Mouse (Mus musculus) kidney, postnatal 4 days (tissue): ENCODE measurements at regions not wholly inside any gene's neighbourhood (a gene's known extent, or its start where the extent isn't known, plus 50 kb on each side); places are given as distances from the start of the nearest gene placed in this dataset.

Source experiments
- DNase-seq, 2 experiments: peaks; one replicate each; pipeline ENCODE4 v3.0.0; 2021; ENCODE audit warnings: mixed read lengths in 2 of 2

DNA sequence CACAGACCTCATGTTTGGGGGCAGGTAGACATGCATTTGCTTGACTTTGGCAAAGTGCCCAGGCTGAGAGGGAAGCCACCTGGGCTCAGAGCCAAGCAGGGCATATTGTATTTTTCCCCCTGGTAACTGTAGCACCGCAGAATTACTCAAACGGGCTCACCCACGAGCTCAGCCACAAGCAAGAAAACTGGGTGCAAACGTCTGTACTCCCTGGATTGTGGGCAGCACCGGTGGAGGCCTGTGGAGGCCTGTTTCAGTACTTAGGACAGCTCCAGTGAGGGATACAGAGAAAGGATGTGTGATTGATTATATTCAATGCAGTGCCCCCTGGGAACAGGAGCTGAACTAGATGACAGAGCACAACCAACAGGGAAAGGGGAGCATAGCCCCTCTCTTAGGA lies 135.6 kb upstream of the Vstm2b start:
- peak; percentile 58 to 69 for DNase-seq

DNA sequence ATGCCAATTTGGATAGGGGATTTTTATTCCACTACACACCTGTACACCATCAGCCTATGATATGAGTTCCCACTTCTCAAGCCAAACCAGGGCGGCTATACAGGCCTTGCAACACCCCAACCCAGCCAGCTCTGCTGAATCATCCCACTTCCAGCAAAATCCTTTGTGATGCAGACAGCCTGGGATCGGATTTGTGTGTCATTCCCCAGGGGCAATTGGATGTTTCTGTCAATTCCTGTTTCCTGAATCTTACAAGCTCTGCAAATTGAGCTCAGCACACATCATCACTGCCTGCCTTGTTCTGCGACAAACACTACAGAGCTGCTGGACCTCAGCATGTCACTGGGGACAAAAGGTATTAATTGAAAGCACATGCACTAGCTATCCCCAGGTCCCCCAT lies 132.0 kb upstream of the Vstm2b start:
- no peak for DNase-seq

DNA sequence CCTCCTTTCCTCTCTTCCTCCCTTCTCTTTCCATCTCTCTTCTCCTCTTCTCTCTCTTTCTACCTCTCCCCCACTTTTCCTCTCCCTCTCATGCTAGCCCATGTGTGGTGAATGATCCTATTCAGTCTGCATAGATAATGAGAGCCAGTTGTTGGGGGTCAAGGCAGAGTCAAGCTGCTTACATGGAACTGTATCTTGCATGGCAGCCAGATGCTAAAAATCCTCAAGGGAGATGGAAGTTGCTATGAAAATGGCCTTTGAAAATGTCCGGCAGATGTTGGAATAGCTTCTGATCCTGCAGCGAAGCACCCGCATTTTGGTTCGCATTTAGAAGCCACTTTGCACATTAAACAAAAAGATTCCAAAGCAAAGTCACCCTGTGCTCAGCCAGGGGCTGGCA lies 121.9 kb upstream of the Vstm2b start:
- no peak for DNase-seq

DNA sequence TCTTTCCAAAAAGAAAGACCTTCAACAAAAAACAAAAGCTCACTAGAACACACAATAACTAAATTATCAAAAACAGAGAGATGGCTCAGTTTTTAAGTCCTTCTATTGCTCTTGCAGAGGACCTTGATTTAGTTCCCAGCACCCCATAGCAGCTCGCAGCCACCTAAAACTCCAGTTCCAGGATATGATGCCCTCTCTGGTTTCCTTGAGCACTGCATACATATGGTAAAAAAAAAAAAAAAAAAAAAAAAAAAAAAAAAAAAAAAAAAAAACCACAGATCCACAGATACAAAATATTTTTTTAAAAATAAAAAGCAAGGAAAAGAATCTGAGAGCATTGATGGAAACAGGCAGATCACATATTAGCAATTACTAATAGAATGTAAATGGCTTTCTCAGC lies 113.2 kb upstream of the Vstm2b start:
- DNase-seq, result no peak

DNA sequence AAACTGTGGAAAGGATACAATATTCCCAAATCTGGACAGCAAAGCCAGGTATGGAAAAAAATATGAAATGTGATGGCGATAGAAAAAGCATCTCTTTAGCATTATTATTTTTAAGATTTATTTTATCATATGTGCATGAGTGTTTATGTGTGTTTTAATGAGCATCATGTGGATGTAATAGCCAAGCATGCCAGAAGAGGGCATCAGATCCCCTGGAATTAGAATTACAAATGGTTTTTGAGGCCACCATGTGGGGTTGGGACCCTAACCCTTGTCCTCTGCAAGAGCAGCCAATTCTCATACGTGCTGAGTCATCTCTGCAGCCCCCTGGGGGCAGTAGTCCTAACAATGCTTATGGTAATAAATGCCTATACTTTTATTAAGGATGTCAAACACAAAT lies 111.4 kb upstream of the Vstm2b start:
- DNase-seq, result no peak

DNA sequence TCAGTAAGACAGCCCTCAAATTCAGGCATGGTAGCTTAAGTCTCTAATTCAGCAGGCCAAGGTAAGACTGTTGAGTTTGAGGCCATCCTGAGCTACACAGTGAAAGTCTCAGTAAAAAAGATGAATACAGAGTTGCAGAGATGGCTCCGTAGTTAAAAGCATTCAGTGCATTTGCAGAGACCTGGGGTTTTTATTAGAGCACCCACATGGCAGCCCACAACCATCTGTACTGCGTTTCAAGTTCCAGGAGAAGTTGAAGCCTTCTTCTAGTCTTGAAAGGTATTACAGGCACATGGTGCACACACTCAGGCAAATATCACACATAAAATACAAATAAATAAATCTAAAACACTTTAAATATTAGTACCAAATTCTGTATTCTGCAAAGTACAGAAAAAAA lies 109.6 kb upstream of the Vstm2b start:
- no peak for DNase-seq

DNA sequence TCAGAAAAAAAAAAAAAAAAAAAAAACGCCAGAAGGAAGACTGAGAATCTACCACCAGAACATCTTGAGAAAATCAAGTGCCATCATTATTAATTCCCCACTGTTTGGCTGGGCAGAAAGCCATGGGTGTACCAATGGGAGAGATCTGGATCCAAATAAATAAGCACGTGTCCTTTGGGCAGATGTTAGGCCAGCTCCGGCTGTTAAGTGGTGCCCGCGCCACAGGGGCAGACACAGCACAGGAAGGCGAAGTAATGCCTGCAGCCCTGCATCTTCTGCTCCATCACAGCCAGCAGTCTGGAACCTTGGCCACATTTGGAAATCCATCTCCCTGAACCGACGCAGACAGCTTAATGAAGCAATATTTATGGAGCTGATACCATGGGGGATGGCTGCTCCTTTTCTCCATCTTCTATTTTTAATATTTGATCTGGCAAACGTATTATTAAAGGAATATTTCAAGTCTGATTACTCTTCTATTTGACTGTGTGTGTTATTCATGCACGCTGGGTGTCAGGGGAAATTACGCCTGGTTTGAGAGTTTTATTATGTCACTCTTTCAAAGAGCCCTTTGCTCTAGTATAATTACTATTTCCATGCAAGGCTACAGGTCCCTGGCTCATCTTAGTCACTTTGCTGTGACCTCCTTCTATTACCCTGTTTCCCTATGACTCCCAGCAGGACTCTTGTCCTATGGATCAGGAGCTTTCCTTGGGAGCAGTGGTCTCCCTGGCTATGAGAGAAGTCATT lies 103.5 kb upstream of the Vstm2b start:
- no peak for DNase-seq

DNA sequence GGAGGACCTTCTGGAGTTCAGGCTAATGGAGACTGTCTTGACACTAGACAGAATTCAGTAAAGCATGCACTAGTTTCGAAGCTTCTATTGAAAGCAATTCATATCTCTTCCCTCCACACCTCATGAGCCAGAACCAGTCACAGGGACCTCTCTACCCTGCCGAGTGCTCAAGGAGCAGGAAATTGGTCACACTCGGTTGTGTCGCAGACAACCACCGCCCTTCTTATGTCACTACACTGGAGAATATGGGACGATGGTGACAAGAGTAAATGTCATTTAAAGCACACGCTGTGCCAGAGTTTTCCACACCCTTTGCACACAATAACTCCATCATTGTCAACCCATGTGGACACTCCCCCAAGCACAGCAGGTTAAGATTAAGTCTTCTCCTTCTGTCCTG lies 98.3 kb upstream of the Vstm2b start:
- DNase-seq, result no peak

DNA sequence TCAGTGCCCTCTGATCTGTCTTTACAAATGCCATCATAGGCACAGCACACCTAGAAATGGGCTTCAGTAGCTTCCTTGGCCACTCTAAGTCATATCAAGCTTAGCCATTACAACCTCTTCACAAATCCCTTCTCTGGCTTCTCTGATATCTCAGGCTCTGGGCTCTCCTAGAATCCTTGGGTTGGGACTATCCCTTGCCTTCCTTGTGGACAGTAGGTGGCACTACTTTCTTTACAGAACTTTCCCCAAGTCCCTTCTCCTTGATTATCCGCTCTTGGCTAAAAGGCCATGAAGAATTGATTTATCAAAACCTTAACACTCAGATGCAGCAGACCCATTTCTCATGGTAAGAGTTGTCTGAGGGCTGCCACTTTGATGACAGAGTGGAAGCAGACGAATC lies 96.8 kb upstream of the Vstm2b start:
- no peak for DNase-seq

DNA sequence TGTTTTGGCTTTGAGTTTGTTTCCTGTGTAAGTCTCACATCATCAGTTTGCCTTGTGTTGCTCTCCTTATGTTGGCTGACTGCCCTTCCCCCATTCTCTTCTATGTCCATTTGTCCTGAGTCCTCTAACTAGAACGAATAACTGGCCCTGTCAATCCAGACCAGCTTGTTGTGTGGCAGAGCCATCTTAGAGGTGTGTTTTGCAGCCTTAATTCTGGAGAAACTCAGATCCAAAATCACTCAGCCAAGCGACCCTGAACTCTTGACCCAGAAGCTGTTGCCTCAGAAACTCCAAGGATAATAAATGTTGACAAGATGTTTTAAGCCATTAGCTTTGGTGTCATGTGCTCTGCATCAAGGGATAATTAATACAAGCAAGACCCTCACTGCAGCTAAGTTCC lies 92.9 kb upstream of the Vstm2b start:
- DNase-seq, result peak; percentile 39 to 57

DNA sequence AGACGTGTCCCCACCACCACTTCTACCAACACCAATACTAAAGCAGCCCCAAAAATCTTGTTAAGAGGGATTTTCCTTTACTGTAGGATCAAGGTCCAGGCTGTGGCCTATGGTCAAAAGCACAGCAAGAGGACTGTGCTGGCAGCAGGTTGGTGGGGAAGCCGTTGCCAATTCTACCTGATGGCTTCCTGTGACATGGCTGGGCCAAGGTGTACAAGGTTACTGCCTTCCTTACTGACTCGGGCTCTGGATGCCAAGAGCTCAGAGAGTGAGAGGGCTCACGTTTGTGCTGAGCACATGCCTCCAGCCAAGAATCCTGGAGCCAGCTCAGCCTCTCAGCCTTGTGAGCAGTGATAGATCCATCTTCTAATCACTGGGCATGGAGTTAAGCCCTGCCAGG lies 92.3 kb upstream of the Vstm2b start:
- no peak for DNase-seq

DNA sequence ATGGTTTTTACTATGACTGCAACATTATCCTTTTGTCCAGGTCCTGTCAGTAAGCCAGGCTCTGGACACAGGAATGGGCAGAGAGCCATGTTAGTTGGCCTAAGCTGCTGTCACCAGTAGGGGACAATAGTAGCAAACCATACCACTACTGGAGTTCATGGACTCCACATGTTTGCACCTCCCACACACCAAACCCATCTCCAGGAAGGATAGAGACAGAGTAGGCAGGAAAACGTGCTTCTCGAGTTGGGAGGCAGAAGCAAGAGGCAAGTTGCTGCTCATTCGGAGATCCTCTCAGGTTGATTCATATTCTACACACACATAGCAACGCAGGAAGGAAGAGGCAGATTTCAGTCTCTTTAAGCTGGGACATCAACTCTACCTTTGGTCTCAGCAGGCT lies 85.2 kb upstream of the Vstm2b start:
- DNase-seq, result no peak

DNA sequence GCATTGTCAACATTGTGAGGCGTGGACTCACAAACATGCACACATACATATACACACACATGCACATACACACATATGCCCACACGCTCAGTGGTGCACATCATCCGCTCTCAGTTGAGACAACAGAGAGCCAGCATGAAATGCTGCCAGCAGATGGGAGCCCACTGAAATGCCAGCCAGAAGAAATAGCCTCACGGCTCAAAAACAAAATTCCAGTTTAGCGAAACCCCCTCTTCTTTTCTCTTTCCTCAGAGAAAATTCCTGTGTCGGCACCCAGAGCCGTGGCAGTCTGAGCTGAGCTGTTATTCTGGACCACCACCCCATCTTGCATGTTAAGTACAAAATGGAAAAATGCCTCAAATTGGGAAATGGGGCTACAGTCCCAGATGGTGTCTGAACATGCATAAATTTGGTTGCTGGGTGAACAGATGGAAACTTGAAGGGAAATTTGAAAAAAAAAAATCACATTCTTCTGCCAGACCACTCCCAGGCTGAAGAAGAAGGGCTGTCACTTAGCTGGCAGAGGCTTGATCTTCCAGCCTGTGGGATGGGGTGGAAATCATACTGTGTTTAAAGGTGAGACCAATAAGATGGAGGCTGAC lies 72.9 kb upstream of the Vstm2b start:
- DNase-seq, result no peak

DNA sequence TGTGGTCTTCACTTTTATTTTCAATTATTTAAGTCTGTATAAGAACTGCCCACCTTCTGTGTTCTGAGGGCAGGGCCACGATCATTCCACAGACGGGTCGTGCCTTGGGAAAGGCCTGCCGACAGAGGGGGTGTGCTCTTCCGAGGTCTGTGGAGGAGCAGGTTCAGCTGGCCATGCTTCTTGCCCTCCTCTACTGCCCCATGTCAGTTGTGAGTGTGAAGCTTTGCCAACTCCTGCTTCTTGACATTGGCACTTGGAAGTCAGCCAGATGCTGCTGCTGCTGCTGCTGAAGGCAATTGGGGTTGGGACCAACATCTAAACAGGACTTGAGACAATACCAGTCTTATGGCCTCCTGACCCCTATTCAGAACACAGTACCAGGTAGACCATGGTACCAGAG lies 68.6 kb upstream of the Vstm2b start:
- no peak for DNase-seq

DNA sequence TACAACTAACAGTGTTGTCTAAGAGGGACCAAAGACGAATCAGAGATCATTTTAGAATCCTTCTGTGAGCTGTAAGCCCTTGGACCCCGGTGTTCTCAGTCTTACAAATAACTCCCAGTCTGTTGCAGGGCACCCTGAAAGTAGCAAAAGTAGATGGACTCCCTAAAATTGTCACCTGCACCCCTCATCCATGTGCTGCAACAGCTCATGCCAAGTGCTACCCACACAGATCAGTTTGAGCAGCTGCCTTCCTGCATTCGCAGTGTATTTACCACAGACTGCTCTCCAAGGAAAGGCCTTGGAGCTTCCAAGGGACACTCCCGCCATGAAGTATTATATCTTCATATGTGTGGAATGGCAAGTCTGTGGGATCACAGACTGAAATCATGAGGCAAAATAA lies 66.5 kb upstream of the Vstm2b start:
- DNase-seq, result no peak

DNA sequence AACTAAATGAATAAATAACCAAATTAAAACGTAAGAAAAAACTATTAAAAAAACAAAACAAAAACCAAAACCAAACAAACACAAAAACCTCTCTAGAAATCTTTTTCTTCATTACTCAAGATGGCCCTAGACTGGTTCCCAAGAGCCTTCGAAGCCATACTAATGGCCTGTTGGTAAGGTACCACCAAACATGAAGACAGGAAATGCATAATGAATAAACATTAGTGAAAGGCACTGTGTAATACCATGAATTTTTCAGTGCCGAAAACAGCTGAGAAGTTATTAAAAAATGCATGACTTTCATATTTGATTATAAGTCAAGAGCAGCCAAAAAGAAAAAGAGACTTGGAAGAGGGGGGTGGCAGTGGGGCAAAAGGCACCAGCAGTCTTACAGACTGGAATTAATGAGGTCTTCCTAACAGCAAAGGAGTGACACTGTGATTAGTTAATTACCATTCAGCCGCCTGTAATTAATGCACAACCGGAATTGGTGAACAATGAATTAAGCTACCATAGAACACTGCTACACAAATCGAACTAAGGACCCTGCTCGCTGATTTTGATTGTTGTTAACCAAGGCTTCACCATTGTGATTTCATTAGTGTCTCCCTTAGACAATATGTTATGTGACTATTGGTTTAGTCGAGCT lies 55.7 kb upstream of the Vstm2b start:
- no peak for DNase-seq

DNA sequence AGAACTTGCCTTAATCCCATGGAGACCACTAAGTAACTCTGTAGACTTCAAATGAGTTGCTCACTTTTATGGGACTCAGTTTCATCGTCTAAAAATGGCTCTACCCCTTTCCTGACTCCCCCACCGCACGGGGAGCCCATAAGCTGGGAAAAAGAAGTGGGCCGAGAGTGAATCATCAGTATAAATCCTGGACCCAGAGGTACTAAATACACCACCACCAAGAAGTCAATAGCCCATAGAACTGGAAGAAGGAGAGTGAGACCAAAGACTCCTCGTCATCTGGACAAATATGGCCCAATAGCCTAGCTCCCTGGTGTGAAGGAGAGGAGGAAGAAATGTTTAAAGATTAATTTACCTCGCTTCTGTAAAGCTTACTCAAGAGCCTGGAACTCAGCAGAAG lies 51.6 kb upstream of the Vstm2b start:
- DNase-seq, result no peak
